Mouse (Mus musculus) yolk sac, embryonic 10.5 days (tissue): ENCODE results near the gene Ralgps2.

Experiments
- DNase-seq: peaks from one replicate; pipeline ENCODE4 v3.0.0-alpha.2; 2017; ENCODE audit warnings: low spot score

Ralgps2 gene

DNA sequence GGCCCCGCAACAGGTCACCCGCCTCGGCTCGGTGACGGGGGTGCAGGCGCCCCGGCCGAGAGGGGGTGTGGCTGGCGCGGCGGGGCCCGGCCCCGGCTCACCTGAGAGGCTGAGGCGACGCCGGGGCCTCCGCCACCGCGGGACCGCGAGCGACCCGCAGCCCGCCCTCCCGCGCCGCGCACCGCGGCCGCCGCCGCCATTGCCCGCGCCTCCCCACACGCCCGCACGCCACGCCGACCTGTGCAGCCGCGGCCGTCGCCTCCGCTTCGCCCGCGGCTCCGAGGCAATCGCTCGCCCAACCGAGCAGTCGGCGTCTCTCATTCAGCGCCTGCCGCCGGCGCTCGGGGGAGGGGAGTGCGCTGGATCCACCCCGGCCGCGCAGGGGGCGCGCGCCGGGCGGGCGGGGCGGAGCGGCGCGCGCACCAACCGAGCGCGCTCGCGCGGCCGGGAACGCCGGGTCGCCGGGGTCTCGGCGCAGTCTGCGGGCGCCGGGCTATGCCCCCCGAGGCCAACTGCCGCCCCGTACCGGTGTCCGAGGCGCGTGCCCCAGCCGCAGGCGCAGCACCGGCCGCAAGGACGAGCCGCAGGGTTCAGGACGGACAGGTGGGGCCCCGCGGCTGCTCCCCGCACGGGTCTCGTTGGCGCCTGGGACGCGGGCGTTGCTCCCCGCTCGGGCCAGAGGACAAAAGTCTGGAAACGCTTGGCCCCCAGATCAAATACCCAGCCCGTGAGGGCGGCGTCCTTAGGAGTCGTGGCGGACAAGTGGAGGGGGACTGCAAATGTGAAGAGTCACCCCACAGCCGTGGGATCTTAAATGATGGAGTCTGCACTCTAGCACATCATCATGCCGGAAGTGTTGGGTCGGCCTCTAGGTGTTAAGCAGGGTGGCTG lies at the start of gene Ralgps2:
Gene Ralgps2 (minus strand): TSS at position 376 of the 891 bp plus-strand sequence.
- DNase-seq, result peak; percentile 73

DNA sequence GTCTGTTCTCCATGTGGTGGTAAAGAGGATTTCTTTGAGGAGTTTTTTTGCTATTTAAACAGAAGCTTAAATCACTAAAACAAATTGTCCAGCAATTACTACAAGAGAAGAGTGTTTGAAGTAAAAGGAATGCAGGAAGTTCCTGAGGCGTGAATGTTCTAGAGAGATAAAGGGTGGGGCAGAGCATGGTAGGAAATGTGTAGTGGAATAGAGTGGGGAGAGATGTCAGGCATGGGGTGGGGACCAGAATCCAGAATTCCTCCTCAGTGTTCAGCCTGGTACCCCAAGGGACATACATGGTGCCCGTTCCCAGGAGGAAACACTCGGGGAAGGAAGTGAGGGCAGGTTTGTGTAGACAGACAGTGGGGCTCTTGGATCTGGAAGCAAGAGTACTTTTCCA lies 48.1 kb upstream of the Ralgps2 start:
- DNase-seq, result no peak

DNA sequence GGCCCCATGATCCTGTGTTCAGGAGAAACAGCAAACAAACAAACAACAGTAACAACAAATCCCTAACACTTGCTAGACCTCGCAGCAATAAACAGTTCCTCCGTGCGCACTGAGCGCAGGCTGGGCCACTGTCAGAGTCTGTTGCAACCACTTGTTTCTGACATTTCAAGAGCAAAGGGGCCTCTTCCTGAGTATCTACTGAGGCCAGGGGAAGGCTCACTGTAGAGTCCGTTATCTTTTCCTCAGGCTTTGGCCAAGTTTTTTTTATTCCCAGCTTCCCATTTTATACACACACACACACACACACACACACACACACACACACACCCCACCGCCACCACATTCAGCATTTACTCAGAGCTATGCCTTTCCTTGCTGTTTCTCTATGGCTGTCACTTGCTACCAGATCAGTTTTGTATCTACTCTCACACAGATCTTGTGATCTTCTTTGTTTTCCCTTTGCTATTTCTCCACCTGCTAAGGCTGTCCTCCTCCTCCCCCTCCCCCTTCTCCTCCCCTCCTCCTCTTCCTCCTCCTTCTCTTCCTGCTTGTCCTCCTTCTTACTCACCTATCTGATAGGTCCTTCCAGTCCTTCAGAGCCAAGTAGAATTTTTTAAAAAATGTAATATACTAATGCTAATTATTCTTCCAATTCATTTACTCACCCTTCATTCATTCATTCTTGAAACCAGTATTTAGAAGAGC lies 47.4 kb upstream of the Ralgps2 start:
- DNase-seq, result no peak

DNA sequence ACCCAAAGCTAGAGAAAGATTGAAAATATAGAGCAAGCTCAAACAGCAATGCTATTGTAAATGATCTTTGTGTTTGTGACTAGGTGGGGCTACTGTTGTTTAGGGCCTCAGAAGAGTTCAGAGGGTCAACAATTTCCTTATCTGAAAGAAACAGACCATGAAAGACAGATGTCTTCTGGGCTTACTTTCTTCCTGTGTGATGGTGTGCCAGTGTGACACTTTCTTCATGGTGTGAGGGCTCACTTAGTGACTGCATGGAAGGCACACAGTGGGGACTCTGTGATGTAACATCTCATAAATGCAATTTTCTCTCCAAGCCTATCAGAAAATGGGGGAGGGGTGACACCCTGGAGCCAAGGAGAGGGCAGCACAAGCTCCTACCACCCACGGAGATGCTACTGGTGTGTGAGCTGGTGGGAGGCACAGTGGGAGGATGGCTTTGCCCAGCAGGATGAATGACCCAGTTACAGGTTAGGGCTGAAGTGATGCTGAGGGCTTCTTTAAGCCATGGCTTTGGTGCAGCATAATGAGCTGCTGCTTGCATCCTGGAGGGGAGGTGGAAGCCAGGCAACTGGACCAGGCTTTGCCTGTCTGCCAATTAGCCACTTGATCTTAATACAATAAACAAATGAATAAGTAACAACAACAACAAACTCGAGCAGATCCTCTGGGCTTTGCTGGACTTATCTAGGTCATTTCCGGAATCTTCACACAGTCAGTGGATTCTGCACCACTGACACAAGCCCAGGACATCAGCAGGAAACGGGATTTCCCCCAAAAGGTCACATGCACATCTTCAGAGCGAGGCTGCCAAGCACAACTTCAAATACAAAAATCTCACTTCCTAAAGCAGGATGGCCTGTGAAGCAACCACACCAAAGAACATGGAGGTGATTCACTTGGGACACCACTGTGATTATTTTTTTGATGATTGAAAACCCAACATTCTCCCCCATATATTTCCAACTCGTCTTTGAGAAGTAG lies 46.5 kb upstream of the Ralgps2 start:
- DNase-seq, result no peak

DNA sequence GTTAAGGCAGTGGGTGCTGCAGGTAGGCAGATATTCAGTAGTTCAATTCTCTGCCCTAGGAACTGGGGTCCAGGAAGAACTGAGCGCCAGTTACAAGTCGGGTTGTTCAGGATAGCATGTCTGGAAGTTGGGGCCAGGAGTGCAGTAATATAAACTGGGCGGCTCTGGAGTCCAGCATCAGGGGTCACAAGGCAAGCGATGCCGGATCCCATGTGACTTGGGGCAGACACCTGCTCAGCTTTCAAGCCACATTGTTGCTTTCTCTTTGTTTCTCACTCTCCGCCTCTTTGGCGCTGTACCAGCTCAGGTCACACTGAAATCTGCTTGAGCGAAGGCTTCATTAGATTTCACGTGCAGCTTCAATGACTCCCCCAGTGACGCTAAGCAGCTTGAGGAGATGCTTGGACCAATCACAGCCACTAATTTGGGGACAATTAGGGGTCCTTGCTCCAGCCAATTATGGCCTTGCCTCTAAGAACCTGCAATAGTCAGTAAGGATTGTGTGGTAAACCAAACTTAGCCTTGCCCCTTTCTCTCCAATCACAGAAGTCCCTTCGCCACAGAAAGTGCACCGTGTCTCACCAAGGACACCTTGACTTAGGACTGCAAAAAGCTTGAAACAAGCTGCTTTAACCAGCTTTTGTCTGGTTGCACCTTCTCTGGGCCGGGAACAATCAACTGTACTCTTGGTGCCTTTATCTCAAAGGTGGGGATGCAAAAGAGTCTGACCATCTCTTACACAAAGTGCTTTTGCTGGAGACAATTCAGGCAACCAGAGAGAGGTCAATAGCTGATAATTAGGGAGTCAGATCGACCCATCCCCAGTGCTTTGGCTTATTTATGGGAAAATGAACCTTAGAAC lies 43.8 kb upstream of the Ralgps2 start:
- DNase-seq, result no peak

DNA sequence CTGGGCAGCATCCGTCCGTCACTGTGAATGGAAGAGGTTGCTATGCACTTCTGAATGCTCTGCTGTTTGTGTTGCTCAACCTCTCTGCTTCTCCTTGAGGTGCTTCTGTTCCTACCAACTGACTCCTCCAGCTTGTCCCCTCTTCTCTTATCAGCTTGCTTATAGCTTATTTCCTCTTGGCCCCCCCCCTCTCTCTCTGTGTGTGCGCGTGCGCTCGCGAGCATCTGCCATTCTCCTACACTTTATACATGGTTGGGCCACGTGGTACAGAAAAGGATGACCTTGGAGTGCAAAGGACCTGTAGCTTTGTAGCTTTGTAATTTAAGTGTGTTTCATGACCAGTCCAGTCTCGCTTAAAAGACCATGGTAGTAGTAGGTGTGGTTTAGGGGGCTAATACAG lies 42.5 kb upstream of the Ralgps2 start:
- no peak for DNase-seq

DNA sequence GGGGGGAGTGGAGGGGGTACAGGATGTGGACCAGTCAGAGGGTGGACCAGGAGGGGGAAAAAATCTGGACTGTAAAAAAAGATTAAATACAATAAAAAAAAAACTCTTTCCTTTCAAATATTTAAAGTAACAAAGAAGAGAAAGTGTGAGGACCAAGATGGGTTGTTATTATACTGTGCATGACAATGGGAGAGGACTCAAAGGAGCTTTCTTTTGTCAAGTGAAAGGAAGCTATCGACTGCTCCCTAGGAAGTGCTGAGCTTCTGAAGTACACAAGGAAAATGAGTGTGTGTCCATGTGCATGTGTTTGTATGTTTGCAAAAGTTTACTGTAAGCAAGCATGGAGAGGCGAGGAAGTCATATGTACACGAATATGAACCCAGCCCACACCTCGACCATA lies 40.3 kb upstream of the Ralgps2 start:
- no peak for DNase-seq

DNA sequence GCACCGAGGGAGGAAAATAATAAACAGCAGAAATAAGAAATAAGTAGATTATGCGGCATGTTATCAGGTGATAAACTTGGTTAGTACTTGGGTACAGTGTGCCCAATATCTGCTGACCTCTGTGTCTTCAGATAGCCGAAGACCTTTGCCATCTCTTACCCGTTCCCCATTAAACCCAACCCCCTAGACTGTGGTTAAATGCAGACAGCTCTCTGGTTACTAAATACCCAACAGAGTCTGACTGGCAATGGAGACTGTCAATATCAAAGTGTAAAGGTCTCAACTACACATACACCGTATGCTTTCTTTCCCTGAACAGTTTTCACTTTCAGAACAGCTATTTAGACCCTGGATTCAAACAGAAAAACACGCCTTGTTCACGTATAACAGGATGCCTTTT lies 39.2 kb upstream of the Ralgps2 start:
- no peak for DNase-seq

DNA sequence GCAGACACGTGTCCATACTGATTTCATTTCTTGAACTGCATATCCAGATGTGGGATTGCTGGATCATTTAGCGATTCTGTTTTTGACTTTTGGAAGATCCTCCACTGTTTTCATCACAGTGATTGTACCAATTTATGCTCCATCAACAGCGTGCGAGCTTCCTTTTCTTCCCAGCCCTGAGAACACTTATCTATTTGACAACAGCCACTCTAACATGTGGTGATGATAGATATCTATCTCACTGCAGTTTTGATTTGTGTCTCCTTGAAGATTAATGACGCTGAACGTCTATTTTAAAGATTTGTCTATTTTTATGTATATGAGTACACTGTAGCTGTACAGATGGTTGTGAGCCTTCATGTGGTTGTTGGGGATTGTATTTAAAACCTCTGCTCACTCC lies 34.4 kb upstream of the Ralgps2 start:
- no peak for DNase-seq

DNA sequence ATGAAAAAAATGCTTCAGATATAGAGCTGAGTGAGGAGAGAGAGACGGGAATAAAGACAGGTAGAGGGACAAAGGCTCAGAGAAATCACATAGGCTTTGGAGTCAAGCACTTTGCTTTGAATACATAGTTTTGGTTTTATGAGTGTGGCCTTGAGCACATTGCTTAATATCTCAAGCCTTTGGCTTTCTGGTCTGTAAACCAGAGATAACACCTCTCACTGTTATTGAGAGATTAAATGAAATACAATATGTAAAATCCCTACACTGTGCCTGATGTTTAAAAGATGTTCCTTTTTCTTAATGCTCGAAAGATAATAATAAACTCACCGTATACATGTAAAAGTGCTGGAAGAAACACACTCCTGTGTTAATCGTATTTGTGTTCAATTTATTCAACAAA lies 33.0 kb upstream of the Ralgps2 start:
- DNase-seq, result no peak

DNA sequence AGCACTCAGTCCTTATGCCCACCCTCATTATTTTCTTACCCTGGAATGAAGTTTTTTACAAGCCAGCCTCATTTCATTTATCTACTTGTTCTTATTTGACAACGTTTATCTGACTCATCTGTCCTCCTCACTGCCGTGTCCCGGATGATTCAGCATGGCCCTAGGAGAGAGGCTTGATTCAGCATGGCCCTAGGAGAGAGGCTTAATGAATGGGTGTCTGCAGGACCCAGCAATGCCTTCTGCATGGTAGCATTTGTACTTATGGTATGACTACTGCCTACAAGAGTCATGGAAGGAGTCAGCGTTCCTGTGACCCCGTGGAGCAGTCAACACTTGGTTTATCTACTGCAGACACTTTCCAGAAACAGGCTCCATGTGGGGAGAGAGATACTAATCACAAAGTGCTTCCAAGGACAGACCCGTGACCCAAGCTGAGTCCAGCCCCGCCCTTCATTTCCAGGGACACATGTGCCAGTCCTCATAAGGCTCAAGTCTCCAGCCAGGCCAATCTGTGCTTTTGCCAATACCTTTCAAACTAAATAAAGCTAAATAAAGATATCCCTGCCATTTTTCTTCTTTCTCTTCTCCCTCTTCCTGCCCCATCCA lies 31.9 kb upstream of the Ralgps2 start:
- DNase-seq, result no peak

DNA sequence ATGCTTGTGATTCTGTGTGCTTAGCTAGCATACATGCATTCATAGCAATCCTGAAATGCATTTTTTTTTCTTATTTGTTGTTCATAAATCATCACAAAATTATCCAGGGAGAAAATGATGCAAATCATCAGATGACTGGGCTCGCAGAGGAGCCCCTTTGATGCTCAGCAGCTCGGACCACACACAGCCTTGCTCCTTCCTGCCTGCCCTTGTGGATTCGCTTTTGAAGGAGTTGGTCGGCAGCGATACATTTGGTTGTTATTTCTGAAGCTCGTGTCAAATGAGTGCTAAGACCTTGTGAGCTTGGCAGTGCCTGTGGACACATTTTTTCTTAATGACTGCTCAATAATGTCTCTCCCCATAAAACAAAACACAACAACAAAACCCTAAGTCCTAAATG lies 31.2 kb upstream of the Ralgps2 start:
- DNase-seq, result no peak

DNA sequence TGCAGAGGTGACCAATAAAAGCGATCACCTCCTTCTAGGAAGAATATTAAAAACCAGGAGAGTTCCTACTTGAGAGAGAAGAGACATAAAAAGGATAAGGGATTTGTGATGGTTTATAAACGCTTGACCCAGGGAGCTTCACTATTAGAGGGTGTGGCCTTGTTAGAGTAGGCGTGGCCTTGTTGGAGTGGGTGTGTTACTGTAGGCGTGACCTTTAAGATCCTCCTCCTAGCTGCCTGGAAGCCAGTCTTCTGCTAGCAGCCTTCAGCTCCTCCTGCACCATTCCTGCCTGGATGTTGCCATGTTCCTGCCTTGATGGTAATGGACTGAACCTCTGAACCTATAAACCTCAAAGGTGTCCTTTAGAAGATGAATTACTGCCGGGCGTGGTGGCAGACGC lies 28.7 kb upstream of the Ralgps2 start:
- no peak for DNase-seq

DNA sequence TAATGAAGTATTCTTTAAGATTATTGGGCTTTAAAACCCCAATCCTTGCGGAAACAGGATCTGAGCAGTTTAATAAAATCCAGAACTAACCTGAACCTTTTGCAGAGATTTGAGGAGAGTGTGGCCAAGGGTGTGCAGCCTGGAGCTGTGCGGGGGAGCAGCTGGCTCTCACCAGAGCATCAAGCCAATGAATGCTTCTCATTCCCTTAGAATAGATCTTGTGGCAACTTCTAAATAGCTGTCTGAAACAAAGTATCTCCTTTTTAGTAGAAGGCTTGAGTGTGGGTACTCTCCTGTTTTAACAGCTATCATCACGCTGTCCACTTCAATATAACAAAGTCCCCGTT lies 25.1 kb upstream of the Ralgps2 start:
- DNase-seq, result no peak

DNA sequence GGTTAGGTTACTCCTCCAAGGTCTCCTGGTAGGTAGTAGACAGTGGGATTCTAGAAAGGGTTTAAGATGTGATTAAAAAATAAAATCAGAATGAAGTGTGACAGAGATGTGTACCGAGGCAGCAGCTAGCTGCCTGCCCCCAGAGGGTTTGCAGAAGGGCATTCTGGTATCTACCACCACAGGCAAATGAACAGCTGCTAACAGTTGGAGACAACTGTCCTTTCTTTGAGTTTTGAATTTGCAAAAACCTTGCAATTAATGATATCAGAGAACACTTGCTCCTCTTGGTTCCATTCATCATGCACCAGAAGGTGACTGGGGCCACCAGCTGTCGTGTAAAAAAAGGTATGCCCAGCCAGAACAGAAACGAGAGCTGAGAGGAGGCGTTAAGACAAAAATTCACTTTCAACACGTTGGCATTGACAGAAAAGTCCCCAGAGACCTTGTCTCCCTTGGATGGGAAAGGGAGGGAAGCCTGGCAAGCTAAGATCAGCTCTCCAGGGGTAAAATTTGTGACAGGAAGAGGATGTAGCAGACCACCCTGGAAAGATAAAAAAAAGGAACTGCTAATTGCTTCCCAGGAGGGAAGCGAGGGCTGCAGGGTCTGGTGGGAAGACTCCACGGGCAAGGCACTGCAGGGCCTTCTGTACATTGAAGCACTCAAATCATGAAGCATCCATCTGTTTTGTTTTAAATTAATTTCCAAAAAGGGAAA lies 24.6 kb upstream of the Ralgps2 start:
- DNase-seq, result no peak

DNA sequence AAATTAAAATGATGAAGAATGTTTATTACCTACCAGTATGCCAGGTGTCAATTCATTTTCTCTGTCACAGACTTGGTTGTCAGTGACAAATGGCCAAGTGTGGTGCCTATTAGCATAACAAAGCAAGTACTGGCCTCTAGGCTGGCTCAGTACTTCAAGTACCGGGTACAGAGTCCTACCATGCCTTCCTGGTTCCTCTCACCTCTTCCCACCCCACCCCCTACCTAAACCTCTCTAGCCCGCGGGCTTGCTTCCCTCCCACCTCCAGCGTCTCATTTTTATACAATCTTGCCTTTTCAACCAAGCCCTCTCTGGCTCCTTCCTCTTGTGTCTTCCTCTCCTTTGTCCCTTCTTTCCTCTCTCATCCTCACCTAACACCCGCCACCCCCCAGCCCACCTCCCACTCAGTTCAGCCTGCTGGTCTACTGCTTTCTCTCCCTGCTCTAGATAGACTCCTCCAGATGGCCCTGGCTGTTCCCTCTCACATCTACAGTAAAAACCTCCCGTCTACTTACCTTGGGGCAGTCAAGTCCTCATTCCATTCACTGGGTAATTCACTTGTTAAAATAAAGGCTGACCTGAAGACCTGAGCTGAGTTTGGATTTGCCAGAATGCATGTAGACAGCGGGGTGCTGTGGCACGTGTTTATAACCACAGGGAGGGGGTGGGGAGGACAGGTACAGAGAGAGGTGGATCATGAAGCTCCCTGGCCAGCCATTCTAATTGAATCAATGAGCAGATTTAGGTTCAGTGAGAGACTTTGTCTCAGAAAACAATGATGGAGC lies 22.2 kb upstream of the Ralgps2 start:
- DNase-seq, result no peak

DNA sequence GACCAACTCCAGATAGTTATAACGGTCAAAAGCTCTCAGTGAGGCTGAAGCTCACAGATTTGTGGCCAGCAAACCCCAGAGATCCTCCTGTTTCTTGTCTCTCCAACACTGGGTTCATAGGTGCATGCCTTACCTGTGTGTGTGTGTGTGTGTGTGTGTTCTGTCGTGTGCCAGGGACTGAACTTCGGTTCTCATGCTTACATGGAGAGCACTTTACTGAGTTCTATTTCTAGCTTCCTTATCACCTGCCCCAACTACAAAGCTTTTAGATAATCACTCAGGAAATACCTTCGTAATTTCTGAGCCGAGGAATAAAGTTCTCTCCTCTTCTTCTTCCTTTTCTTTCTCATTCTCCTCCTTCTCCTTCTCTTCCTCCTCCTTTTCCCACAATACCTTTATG lies 19.6 kb upstream of the Ralgps2 start:
- no peak for DNase-seq

DNA sequence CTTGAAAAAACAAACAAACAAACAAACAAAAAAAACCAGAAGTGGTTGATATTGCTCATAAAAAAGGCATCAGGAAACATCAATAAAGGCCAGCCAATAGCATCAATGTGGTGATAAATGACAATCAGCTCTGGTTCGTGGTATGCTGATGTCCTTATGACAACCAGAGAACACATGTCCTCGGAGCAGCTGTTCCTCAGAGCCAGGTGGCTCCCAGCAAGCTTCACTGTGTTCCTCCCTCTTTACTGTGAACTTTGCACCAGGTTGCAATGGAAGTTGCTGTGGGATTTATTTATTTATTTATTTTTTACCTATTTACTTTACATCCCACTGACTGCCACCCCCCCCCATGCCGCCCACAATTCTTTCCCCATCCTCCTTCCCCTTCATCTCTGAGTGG lies 17.9 kb upstream of the Ralgps2 start:
- no peak for DNase-seq

DNA sequence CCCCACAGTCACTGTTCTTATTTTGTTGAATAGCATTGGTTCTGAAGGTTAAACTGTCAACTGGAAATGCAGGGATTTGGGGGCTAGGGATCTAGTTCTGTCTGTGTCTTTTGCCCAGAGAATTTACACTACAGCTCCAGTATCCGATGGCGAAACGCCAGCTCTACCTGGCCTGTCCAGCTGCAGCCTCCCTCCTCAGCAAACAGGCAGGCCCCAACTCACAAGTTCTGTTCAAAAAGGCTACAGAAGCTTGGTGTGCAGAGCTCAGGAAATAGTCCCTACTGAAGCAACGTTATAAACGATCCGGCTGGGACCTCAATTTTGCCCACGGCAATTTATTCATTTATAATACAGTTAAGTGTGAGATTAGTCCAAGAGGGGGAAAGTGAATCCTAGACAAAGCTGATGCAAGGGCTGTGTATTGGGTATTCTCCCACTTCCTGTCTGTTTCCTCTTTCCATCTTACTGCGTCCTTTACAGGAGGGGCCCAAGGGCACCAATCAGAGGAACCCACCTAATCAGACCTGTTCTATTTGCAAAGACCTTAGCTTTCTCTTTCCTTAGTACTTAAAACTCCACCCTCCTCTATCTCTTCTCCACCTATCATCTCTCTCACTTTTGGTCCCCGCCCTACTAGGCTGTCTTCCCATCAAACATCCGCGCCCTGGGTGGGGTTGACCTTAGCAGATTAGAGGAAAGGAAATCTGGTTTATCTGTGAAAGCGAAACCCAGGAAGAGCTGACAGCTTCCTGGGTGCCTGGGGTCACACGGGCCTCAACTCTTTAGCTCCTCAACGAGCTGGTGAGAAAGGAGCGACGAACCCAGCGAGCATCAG lies 16.7 kb upstream of the Ralgps2 start:
- no peak for DNase-seq
